Mouse (Mus musculus) liver, adult 2 months (tissue): ENCODE data around the gene Avpr2.

Source experiments
- CTCF ChIP-seq: fragments of 200-500 bp; IDR thresholded peaks from 2 replicates; pipeline ENCODE4 v1.5.1; 2011; ENCODE audit warnings: low read depth, low read length, control low read depth
- POLR2A ChIP-seq: fragments of 200-500 bp; IDR thresholded peaks from 2 replicates; pipeline ENCODE4 v1.6.1; 2011; ENCODE audit warnings: low read length, control low read depth; ENCODE audit not compliant: insufficient read depth; ENCODE audit errors: extremely low read depth

GRCm38 (mm10) chrX:73930402-73931062 lies 38.6 kb downstream of the Avpr2 start, which contains the start of gene Renbp:
- TF ChIP-seq CTCF (no peak), POLR2A (no peak)
